Mouse (Mus musculus) CH12.LX (cell line): ENCODE data around the gene Clk1.

ENCODE experiments used
- CTCF ChIP-seq, 2 experiments: IDR thresholded peaks in 1 of 2; conservative IDR thresholded peaks in 1 of 2; 2 replicates each; pipeline ENCODE4 v1.5.1; 2011 to 2012; ENCODE audit warnings: low read depth in 2 of 2, low read length in 2 of 2, improper control_type of control experiment in 1 of 2, inconsistent platforms in 1 of 2, mild to moderate bottlenecking in 1 of 2, moderate library complexity in 1 of 2
- E2F4 ChIP-seq: IDR thresholded peaks from 2 replicates; pipeline ENCODE4 v1.6.1; 2011; ENCODE audit warnings: low read depth, low read length, improper control_type of control experiment; ENCODE audit not compliant: insufficient replicate concordance
- GABPA ChIP-seq: IDR thresholded peaks from 2 replicates; pipeline ENCODE4 v1.6.1; 2012; ENCODE audit warnings: low read depth, low read length, improper control_type of control experiment, inconsistent platforms; ENCODE audit not compliant: insufficient replicate concordance
- HCFC1 ChIP-seq: IDR thresholded peaks from 2 replicates; pipeline ENCODE4 v1.6.1; 2012; ENCODE audit warnings: low read depth, mild to moderate bottlenecking, inconsistent platforms, low read length, improper control_type of control experiment
- MAFK ChIP-seq: IDR thresholded peaks from 2 replicates; pipeline ENCODE4 v1.6.1; 2011; ENCODE audit warnings: low read length, improper control_type of control experiment; ENCODE audit not compliant: insufficient replicate concordance
- MEF2A ChIP-seq: IDR thresholded peaks from 2 replicates; pipeline ENCODE4 v1.6.1; 2014; ENCODE audit warnings: low read depth, mild to moderate bottlenecking, inconsistent platforms, low read length, improper control_type of control experiment, borderline replicate concordance
- NELFE ChIP-seq: IDR thresholded peaks from 2 replicates; pipeline ENCODE4 v1.6.1; 2011; ENCODE audit warnings: low read depth, low read length, improper control_type of control experiment
- RCOR1 ChIP-seq: conservative IDR thresholded peaks from 2 replicates; pipeline ENCODE4 v1.6.1; 2012; ENCODE audit warnings: low read depth, mild to moderate bottlenecking, inconsistent platforms, low read length, improper control_type of control experiment
- TBP ChIP-seq: conservative IDR thresholded peaks from 2 replicates; pipeline ENCODE4 v1.6.1; 2011; ENCODE audit warnings: low read depth, low read length, improper control_type of control experiment
- ZNF384 ChIP-seq: IDR thresholded peaks from 2 replicates; pipeline ENCODE4 v1.6.1; 2012; ENCODE audit warnings: low read depth, low read length, improper control_type of control experiment, inconsistent platforms

GRCm38 (mm10) chr1:58369716-58370115 lies 54.1 kb downstream of the Clk1 start:
- TF ChIP-seq CTCF (conservative IDR thresholded peaks at IDR 0.05 in 1 of 2, IDR thresholded peaks at IDR 0.05 in 1 of 2; ENCODE audit: low read depth in 2 of 2, low read length in 2 of 2) (no peak), HCFC1 (no peak), MAFK (no peak), RCOR1 (no peak), GABPA (no peak), TBP (no peak), NELFE (no peak), E2F4 (no peak), MEF2A (no peak), ZNF384 (no peak)
